Mouse (Mus musculus) urinary bladder, adult 18-20 months (tissue): ENCODE measurements around the gene Palm3.

Experiments
- DNase-seq, 2 experiments: peaks; one replicate each; pipeline ENCODE4 v3.0.0; 2022; ENCODE audit warnings: low spot score in 2 of 2, mixed read lengths in 2 of 2

Gene Palm3

GRCm38 (mm10) chr8:84023631-84024030 lies 2.4 kb downstream of the Palm3 start:
- DNase-seq = no peak

- DNase-seq = no peak
These were observed 2.9 kb downstream of the Palm3 start for GRCm38 (mm10) chr8:84024171-84024570.

DNA sequence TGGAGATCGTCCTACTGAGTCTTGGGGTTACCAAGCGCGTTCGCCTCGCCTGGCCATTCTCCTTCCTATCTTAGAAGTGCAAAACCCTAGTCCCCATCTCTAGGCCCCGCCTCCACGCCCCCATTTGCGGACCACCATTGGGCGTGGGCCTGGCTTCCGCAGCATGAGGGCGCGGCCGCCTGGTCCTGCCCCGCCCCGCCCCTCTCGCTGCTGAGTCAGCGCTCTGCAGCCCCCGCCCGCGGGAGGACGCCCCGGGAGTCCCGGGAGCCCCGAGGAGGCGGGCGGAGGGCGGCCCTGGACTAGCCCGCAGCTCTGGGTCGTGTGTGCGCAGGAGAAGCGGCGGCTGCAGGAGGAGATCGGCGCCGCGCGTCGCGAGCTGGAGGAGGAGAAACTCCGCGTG lies 4.6 kb downstream of the Palm3 start:
- DNase-seq = no peak

DNA sequence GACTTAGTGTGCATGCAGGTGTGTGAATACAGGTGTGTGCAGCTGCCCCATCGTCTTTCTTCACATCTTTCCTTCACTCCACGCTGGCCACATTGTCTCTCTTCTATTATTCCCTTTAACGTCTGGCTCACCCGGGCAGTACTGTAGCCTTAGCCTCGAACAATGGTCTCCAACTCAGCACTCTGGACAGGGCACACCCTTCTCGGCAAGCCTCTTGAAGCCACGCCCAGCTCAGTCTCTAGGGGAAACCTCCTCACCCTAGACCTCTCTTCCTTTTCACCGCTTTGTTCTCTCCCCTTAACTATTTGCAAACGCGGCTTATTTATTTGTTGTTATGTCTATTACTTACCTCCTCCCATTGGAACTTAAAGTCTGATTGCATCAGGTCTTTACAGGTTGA lies 6.2 kb downstream of the Palm3 start:
- no peak for DNase-seq

- DNase-seq = no peak
These were observed 8.0 kb downstream of the Palm3 start for GRCm38 (mm10) chr8:84029272-84029671.

GRCm38 (mm10) chr8:84032777-84033176 lies 11.5 kb downstream of the Palm3 start:
- no peak for DNase-seq

GRCm38 (mm10) chr8:84038015-84038414 lies 16.7 kb downstream of the Palm3 start:
- DNase-seq = no peak

DNA sequence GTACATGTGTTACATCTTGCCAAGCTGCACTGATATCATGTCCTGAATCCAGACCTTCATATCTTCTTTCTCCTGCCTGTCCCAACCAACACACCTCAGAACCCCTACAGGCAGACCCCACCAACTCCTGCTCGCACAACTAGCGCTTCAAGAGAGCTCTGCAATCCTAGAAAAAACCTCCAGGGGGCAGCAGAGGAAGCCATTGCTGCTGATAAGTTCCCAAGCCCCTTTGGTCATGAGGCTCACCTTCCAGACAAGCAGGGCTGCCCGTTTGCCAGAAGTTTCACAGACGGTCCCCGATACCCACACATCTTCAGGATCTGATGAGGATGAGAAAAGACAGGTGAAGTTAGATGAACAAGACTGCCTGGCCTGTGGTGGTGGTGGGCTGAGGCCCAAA lies 17.8 kb downstream of the Palm3 start:
- peak in 1 of 2 experiments; percentile 50 for DNase-seq

DNA sequence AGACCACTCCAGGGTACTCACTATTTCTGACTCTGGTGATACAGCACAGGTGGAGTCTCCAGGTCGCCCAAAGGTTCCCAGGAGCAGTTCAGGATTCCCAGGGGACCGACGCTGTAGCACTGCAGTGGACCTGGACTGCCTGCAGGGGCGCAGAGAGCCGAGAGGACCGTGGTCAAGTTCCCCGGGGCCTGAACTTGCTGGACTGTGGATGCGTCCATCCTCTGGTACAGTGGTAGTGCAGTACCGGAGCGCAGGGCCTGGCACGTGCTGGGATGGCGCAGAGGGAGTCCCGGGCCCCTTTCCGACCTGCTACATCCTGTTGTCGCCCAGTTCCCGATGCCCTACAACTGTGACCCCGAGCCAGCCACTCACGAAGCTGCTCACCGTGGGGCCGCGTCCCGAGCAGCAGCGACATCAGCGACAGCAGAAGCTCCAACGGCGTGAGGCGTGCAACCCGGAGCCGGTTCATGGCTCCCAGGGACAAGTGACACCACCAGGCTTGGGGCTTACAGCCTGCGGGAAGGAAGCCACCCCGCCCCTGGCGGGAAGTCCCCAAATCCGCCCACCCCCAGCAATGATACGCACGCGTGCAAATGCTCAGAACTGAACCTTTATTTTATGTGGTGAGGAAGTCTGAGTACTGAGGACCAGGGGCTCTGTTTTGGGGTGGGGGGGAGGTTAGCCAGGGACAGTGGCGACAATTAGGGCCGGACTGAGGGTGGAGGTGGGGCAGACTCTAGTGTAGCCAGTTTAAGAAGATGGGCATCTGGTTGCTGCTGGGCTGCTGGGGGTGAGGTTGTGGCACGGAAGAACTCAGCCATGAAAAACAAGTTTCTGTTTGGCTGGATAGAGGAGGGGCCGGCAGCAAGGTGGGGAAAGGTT lies 21.0 kb downstream of the Palm3 start, which contains the start of gene Il27ra:
Il27ra (minus strand) TSS at position 524 of the 882 bp plus-strand sequence.
- peak; percentile 35 to 55 for DNase-seq

- DNase-seq = no peak
These were observed 21.7 kb downstream of the Palm3 start for GRCm38 (mm10) chr8:84042948-84043342.

- no peak for DNase-seq
These were observed 22.8 kb downstream of the Palm3 start for GRCm38 (mm10) chr8:84044103-84044502.

GRCm38 (mm10) chr8:84044900-84045299 lies 23.6 kb downstream of the Palm3 start, which contains the start of gene Rln3:
Rln3 (minus strand) TSS chr8:84045000.
- no peak for DNase-seq

DNA sequence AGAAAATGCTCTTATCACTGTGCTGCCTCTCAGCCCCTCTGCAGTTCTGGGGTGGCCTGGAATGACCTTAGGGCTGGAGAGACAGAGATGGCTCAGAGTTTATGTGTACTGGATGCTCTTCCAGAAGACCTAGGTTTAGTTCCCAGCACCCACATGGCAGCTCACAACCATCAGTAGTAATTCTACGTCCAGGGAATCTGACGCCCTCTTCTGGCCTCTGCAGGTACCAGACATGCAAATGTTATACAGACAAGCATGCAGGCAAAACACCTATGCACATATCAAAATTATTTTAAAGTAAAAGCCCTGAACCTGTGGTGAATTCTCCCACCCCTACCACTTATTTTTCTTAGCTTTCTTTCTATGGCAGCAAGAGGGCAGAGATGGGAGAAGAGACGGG lies 25.2 kb downstream of the Palm3 start:
- no peak for DNase-seq

GRCm38 (mm10) chr8:84048171-84048570 lies 26.9 kb downstream of the Palm3 start:
- no peak for DNase-seq

DNA sequence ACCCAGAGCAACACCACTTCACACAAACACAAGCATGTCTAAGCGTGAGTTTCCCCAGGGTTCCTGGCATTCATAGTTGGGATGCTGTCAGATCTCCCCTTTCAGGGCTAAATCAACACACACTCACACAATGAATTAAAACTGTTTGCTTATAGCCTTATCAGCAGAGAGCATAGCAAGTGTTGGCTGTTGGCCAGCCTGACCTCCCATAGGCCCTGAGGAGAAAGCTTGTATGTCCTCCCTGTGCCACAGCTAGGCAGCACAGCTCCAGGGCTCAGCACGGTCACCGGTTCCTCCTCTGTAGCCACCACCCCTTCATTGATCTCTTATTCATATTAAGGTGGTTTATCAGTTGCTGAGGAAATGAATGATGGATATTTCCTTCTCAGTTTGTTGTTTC lies 31.5 kb downstream of the Palm3 start:
- DNase-seq = peak; percentile 38 to 48

- DNase-seq = no peak
These were observed 32.0 kb downstream of the Palm3 start for GRCm38 (mm10) chr8:84053229-84053628.

GRCm38 (mm10) chr8:84057827-84058226 lies 36.6 kb downstream of the Palm3 start:
- no peak for DNase-seq

- no peak for DNase-seq
These were observed 38.0 kb downstream of the Palm3 start for GRCm38 (mm10) chr8:84059226-84059625.

DNA sequence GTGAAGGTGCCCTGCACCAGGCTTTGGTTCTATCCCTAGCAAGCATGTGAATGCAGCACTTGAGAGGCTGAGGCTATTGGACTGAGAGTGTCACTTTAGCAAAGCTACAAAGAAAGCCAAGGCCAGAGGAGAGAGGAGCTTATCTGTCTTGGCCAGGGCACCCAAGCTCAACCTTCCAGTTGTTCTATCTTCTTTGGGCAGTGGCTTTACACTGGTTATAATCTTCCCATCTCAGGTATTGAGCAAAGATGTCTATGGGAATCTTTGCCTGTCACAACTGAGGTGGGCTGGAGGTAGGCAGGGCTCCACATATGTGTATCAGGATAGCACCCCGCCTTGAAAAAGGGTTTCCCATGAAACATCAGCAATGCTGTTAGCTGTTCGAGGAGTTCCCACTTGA lies 39.0 kb downstream of the Palm3 start:
- no peak for DNase-seq

- DNase-seq = no peak
These were observed 42.8 kb downstream of the Palm3 start for GRCm38 (mm10) chr8:84063861-84064610.

DNA sequence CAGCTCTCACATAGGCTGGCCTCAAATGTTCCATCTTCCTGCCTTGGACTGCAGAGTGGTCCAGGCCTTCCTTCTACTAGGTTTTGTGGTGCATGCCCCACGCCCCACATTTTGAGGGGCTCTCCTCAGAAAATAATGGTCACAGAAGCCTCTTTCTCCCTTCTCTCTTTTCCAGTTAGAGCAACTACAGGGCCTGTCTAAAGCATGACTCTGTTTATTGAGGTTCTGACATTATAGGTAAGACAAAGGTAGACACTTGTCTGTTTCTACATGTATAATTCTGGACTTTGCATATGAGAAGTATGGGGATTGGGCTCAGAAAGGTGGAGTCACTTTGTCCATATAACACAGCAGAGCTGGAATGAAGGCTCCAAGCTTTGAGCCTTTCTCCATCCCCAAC lies 43.8 kb downstream of the Palm3 start, which contains the start of gene Gm10643:
Gm10643 (minus strand) TSS at position 101 of the 400 bp plus-strand sequence.
- no peak for DNase-seq

DNA sequence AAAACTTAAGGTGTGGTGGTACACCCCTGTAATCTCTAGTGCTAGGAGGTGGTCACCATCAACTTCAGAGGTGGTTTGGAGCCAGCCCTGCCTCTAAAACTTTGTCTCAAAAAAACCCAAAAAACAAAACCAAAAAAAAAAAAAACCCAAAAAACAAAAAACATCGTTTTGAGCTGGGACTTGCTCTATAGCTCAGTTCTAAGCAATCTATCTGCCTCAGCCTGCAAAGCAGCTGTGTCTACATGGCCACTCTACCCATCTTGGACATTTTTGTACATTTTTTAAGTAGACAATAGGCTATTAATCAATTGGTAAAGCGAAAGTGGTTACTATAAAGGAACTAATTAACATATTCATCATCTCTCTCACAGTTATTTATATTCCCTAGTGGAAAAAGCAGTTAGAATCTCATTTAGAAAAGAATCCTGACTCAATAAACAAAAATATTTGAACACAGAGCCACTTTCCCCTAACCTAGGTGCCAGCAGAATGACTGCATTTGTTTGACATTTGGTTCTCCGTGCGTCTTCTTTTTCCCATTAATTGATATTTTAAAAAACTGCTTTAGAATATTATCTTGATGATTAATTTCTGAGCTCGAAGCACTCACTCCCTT lies 44.3 kb downstream of the Palm3 start:
- no peak for DNase-seq
